Mouse (Mus musculus) megakaryocyte progenitor cell, adult 5-6 weeks (primary cell): ENCODE measurements around the gene Emc9. TPM values are rescaled to one million over a fixed set of nuclear protein-coding genes. Genes with fewer than 3 reads are reported as not detected.

ENCODE experiments used
- ATAC-seq: replicated peaks from 2 replicates; pipeline ENCODE4 v1.8.0; 2016; ENCODE audit warnings: mild to moderate bottlenecking, moderate TSS enrichment, inconsistent platforms; ENCODE audit not compliant: poor library complexity
- total RNA-seq, 2 experiments: library from RNA; stranded (forward) in 1 of 2; stranded (reverse) in 1 of 2; fragments of 157-497, 149-512 nt in 1 of 2; fragments of 200-1000 nt in 1 of 2; gene quantifications; 2 replicates each; pipeline versions ENCODE4 v1.2.3 to v1.2.4; 2015 to 2017

The Emc9 gene
- total RNA-seq, 2 experiments from 2014 or later = 5.5 to 6.9 TPM

DNA sequence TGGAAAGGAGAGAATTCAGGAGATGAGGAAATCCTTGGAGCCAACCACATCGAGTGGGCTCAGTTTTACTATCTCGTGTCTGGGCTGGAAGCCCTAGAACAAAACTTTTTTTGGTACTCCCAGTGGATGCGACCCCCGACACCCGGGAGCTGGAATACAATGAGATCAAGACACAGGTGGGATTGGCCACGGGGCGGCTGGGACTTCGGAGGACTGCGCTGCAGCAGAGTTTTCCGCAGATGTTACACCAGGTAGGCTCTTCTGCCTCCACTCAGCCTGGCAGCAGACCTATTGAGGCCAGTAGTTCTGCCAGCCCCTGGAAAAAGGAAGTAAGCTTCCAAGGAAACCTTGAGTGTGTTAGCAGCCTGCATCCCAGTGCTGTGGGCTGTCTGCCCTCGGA, 21.9 kb downstream of the Emc9 start:
- no peak for ATAC-seq

DNA sequence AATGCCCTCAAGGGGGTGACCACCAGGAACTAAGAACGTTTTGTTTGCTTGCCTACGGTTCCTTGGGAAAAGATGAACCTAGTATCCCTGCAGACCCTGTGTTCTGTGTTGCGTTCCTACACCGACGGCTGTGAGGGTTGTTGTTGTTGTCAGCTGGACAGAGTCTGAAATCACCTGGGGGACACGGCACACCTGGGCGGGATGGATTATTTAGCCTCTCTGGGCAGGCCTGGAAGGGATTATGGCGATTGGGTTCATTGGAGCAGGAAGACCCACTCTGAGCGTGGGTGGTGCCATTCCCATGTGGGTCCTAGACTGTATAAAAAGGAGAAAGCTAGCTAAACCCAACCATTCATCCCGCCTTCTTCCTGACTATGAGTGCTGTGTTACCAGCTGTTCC, 23.2 kb downstream of the Emc9 start:
- ATAC-seq = no peak

DNA sequence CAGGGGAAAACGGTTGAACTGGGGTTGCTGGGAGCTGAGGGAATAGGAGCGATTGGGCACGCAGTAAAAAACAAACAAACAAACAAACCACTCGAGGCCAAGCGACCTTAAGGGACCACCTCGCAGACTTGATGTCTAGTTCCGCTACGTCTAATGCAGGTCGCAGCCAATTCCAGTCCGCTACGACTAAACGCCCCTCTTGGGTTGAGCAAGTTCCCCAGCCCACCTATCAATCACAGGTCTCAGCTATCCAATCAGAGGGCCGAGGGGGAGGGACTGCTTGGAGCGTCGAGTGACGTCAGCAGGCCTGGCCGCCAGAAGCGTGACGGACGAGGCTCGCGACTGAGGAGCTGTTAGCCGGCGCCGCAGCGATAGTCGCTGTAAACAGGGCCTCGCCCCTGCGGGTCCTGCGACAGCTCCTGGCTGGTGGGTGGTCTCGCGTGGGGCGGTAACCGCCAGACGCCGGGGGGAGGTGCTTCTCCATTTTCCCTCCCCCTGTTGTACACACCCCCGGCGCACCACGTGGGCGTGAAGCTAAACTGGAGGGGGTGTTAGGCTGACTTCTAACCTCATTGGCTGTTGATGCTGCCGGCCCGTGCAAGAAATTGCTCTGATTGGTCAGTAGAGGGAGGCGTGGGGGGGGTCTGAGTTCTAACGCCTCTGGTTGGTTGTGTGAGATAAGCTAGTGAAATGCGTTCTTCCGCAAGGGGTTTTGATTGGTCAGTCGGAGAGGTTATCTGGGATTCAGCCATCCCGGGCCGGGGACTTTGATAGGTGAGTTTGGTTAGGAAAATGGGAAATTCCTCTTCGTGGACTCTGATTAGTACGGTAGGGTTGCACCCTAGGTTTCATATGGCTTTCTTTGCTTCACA, 24.7 kb downstream of the Emc9 start, which contains the start of gene A730061H03Rik:
Gene A730061H03Rik, minus strand, starts transcription at position 205 of the 872 bp plus-strand sequence.
- peak; percentile 74 for ATAC-seq

DNA sequence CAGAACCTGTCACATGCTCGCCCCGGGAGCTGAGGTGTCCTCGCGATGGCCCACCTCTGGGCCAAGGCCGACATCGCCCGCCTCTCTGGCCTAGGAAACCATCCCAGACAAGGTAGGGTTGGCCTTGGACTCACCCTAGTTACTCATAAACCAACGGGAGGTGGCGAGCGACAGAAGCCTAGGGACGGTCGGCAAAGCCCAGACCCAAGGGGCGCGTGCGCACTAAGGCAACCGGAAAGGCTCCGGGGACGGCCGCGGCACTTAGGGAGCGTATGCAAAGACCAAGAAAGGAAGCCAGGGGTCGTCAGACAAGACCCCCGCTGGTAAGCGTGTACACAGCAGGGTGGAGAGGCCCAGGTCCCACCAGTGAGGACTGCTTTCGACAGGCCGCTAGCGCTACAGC, 25.3 kb downstream of the Emc9 start, which contains the start of gene Dcaf11:
Gene Dcaf11, plus strand, starts transcription at position 208 of the 403 bp plus-strand sequence.
- ATAC-seq = peak; percentile 46

DNA sequence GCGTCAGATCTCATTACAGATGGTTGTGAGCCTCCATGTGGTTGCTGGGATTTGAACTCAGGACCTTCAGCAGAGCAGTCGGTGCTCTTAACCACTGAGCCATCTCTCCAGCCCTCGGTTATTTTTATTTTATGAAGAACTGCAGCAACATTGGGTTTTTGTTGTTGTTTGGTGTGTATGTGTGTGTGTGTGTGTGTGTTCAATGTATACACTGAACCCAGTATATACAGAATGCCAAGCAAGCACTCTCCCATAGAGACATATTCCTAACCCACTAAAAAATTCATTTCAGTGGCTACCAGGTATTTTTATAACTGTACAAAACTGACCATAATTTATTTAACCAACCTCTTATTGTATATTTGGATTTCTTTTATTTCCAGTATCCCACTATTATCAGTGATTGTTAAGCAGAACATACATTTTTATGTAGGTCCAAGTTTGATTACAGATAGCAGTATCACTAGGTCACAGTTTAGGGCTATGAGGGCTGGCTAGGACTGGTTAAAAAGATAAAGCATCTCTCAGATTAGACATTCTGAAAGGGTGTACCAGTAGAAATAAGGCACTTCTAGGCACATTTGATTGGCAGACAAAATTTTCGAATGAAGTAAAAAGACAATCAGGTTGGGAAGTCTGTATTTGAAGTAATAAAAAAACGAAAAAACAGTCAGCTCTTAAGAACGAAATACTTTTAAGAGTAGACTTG, 26.2 kb downstream of the Emc9 start:
- no peak for ATAC-seq

DNA sequence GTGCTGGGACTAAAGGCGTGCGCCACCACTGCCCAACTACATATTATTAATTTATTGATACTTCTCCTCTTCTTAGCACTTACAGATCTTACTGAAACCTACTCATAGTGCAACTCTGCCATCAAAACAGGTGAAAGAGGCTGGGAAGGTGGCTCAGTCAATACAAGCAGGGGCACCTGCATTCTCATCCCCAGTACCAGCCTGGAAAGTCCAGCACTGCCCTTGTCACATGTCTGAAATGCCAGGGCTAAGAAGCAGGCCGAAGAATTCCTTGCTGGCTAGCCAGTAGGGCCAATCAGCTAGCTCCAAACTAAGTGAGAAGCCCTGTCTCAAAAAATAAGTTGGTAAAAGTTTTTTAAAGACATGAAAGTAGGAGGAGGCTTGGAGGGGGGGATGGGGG, 27.5 kb downstream of the Emc9 start:
- ATAC-seq = no peak

DNA sequence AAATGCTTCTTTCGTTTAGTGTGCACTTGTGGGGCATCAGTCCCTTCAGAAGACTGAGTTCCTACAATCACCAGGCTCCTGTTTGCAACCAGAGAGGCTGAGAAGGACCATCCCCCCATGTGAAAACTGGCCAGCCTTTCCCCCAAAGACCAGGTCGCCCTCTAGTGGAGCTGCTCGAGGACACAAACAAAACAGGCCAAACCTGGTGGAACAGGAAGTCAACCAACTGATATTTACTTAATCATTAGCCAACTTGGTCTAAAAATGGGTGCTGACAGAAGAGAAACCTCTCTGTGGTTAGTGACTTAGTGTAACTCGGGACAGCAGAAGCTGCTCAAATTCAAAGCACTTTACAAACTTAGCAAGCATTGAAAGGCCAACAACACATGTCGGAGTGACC, 28.1 kb downstream of the Emc9 start:
- peak; percentile 39 for ATAC-seq

DNA sequence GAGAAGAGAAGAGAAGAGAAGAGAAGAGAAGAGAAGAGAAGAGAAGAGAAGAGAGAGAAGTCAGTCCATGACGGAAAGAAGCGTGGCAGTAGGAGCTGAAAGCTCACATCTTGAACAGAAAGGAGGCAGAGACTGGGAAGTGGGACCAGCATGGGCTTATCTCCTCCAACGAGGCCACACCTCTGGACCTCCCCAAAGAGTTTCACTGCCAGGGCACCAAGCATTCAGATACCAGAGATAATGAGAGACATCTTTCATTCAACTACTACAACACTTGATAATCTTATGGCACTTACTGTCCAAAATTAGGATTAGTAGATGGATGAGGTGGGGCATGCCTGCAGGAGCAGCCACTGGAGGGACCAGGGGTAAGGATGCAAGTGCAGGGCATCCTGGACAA, 29.3 kb downstream of the Emc9 start:
- no peak for ATAC-seq

DNA sequence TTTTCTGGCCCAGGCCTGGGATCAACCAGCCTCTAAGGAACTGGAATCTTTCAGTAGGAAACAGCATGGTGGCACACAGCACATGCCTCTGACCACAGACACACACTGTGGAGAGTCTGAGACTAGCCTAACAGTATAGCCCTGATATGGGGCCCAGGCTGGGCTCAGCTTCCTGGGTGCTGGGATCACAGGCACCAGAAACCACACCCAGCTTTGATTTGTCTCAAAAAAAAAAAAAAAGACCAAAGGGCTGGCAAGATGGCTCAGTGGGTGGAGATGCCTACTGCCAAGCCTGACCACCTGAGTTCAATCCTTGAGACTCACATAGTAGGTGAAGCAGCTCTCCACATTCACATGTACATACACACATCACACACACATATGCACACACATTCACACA, 30.5 kb downstream of the Emc9 start:
- no peak for ATAC-seq

DNA sequence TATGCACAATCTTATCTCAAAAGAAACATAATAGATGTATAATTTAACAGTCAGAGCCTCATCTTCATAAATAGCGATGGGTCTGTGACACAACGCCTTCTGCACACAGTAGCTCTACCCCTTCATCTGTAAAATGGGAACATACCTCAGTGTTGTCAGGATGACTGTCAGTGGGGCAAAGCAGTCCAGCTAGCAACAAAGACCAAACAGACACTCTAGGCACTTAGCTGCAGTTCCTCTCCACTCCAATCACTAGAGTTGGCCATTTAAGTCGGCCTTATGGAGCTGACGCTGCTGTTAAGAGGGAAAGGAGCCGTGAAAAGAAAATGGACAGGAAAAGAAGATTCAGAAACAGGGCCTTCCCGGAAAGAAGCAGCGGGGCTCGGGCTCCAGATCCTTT, 33.3 kb downstream of the Emc9 start:
- no peak for ATAC-seq

DNA sequence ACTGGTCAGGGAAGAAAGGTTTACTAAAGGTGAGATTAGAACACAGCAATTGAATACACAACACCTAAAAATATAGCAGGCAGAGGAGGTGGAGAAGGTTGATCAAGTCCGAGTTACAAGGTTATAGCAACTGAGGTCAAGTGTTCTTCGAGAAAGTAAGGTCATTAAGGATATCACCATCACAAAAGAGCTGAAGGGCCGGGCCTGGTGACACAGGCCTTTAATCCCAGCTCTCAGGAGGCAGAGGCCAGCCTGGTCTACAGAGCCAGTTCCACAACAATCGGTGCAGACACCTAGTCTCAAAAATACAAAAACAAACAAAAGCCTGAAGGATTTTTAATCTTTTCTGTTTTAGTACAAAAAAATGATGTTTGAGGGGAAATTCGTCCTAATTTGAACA, 33.8 kb downstream of the Emc9 start:
- no peak for ATAC-seq

DNA sequence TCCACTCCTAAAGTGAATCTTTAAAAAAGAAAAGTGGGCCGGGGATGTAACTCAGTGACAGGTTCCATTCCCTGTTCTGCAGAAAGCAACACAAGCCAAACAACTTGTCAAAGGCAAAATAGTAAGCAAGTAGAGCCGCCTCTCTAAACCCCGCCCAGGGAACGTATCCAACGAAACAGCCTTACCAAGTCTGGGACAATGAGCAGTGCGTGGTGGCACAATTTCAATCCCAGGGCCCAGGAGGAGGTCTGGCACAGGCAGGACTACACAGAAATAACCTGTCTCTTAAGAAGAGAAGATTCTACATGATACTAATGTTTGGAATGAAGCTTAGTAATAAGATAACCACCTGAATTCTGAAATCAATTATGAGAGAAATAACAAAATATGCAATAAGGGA, 34.9 kb downstream of the Emc9 start:
- no peak for ATAC-seq

DNA sequence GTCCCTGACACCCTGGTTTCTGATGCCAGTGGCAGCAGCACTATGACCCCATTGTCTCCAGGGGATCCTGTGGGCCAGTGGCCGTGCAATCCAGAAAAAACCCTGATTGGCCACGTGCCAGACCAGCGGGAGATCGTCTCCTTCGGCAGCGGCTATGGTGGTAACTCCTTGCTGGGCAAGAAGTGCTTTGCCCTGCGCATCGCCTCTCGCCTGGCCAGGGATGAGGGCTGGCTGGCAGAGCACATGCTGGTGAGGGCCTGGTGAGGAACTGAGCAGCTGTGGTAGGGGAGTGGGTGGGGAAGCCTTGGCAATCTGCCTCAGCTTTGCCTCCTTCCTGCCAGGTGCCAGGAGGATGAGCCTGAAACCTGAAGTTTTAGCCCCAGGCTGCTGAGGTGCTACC, 40.8 kb downstream of the Emc9 start:
- no peak for ATAC-seq

DNA sequence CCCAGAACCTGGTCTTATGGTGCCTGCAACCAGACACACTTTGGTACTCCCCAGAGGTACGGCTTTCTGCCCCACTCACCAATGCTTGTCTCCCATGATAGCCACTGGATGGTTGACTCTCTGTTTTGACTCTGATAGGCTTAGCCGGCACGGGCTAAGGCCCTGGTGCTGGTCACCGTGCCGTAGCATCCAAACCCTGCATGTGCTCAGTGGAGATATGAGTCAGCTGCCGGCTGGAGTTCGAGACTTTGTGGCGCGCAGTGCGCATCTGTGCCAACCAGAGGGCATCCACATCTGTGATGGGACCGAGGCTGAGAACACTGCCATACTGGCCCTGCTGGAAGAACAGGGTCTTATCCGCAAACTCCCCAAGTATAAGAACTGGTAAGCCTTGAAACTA, 42.8 kb downstream of the Emc9 start:
- peak; percentile 49 for ATAC-seq

DNA sequence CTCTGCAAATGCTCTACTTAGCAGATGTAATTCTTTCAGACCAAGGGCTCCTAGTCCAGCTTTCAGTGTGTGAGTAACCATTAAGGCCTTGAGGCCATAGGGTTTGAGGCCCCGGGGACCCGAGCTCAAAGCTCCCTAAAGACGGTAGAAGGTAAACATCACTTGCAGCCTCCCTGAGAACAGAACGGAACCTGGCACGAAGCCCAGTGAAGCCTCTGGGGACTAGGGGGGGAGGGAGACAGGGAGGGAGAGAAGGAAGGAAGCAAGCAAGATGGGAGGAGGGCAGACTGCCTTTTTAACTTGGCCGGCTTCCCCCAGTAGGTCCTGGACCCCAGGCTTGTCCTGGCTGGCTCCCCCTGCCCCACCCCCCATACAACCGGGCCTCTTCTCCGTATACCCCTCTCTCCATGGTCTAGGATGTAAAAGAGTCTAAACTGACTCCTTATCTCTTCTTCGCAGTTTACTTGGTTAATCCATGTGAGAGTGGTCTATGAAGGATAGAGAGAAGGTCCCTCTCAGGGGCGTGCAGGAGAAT, 44.2 kb downstream of the Emc9 start:
- ATAC-seq = peak; percentile 29

DNA sequence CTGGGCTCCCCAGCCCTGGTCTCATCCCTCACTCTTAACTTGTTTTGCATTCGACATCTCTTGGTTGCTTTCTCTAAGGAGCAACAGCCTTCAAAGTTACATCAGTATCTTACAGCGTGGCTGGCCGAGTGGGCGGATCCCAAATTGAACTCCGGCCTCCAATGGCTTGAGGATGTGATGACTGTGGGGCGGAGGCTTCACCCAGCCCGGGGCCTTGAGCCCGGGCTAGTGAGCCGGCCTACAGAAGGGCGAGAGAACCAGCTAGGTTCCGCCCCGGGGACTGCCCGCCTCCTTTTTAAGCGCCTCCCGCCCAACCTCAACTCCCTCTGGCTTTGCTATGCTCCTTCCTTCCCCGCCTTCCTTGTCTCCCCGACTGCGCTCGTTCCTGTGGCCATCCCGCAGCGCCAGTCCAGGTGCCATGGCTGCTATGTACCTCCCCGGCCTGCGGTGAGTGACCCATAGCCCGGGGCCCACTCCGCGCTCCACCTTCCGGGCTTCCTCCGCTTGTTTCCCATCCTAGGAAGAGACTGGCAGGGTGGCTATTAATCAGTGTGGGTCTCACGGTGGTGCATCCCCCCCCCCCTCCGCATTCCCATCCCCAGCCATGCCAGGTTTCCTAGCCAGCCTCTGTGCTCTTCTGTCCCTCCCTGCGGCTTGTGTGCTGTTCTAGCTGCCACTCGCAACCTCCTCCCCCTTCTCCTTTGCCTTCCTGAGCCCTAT, 44.9 kb downstream of the Emc9 start, which contains the start of gene Pck2:
Gene Pck2, plus strand, starts transcription at position 200 of the 720 bp plus-strand sequence.
- ATAC-seq = peak; percentile 86

DNA sequence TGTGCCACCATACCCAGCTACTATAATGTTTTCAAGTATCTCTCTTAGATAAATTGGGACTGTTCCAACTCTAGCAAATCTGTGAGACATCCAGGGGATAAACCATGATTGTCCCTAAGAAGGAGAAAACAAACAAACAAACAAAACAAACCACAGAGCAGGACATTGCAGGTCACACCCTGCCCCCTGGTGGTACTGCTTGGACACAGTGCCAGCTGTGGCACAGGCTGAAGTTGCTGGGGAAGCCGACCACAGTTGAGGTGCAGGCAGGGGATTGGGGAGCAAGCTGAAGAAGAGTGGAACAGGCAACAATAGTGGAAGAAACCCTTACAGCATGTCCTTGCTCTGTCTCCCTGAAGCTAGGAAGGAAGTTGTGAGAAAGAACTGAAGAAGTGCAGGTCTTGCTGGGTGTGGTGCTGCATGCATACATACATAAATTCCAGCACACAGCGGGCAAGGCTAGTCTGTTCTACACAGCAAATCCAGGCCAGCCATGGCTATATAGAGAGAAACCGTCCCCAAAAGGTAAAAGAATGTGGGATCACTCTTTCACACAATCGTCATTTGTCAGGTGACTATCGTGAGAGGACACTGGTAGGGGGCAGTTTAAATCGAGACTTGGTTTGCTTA, 48.9 kb downstream of the Emc9 start:
- peak; percentile 35 for ATAC-seq
